Mouse (Mus musculus) R1 (cell line): ENCODE data around the gene Natd1.

ENCODE experiments used
- DNase-seq: peaks from one replicate; pipeline ENCODE4 v3.0.0-alpha.2; 2018; ENCODE audit warnings: low read depth, low spot score

Gene Natd1

DNA sequence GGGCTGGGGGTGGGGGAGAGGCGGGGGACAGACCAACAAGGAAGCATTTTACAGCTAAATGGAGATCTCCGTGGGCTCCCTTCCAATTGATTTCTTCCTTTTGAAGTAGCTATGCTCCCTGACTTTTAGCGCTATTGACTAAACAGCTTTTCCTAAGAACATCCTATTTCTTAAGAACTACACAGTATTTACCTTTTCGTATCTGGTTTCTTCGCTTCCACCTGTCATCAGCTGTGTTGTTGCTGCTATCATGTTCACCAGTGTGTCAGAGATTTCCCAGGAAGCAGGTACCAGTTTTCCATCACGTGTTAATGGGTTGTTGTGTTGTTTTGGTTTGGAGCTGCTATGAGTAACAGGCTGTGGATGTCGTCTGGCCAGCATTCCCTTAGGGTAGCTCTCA, at the start of gene Natd1:
Gene Natd1 (minus strand): TSS at position 260 of the 400 bp plus-strand sequence.
- no peak for DNase-seq

DNA sequence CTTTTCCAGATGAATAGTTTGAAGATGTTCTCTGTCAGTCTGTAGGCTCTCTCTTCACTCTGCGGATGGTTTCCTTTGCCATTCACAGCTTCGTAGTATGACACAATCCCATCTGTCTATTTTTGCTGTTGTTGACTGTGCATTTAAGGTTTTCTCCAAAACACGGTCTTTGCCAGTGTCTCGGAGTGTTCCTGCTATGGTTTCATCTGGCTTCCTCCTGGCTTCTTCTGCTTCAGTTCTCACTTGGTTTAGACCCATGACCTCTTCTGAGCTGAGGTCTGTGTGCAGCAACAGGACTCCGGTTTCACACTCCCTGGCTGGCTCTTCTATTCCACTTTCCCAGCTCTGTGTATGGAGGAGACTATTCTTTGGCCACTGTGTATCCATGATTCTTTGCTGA, 48.2 kb upstream of the Natd1 start:
- DNase-seq = no peak

DNA sequence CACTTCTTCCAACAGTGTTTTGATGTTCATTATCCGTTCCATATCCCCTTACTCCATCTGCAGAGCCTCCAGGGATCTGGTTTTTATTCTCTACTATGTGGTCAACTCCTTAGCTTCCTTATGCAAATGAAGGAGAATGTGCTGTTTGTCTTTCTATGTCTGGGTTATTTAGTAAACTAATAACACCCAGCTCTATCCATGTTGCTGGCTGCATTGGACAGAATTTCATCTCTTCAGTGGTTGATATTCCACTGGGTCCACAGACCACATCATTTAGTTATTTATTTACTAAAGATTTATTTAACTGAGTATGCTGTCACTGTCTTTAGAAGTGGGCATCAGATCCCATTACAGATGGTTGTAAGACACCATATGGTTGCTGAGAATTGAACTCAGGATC, 46.6 kb upstream of the Natd1 start:
- no peak for DNase-seq

DNA sequence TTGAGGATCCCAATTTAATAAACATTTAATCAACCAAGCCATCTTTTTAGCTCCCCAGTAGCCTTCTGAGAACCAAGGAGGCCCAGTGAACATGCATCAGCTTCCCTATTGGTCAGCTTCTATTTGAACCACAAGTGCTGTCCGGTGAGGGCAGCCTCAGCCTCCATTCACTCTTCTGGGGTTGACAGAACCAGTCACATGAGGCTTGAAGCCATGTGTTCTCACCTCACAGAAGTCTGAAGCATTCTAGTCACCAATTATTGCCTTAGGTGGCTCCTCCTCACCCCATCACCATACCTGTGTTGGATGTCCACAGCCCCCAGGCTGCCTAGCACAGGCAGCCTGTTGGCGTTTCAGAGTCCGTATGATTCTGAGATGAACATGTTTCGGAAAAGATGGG, 44.4 kb upstream of the Natd1 start:
- DNase-seq = no peak

DNA sequence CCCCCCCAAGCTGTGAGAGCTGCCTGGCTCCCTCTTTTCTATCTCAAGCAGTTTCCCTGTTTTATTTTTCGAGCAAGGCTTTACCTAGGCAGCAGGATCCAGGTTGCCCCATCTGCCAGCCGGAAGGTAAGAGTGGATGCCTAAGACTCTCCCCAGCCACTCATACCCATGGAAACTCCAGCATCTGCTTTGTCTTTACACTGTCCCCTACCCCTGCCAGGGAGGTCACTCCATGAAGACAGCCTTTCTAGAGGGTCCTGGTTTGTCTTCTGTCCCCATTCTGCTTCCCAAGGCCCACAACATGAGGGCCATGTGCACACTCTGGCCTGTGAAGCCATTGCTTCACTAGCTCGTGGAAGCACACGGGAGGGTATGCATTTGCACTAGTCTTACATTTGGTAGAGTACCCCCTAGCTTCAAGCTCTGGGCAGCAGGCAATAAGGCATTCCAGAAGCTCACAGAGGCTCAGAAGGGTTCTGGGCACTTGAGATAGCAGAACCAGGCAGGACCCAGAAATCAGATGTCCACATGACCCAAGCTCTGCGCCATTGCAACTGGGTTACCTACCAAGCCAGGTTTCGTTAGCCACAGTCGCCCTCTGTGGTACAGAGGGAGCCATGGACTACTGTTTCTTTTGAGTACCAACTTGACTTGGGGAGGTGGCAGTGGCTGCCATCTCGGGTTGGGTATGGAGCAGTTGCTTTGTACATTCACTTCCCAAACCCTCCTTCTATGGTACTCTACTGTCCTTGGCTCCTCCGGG, 41.3 kb upstream of the Natd1 start:
- DNase-seq = no peak

DNA sequence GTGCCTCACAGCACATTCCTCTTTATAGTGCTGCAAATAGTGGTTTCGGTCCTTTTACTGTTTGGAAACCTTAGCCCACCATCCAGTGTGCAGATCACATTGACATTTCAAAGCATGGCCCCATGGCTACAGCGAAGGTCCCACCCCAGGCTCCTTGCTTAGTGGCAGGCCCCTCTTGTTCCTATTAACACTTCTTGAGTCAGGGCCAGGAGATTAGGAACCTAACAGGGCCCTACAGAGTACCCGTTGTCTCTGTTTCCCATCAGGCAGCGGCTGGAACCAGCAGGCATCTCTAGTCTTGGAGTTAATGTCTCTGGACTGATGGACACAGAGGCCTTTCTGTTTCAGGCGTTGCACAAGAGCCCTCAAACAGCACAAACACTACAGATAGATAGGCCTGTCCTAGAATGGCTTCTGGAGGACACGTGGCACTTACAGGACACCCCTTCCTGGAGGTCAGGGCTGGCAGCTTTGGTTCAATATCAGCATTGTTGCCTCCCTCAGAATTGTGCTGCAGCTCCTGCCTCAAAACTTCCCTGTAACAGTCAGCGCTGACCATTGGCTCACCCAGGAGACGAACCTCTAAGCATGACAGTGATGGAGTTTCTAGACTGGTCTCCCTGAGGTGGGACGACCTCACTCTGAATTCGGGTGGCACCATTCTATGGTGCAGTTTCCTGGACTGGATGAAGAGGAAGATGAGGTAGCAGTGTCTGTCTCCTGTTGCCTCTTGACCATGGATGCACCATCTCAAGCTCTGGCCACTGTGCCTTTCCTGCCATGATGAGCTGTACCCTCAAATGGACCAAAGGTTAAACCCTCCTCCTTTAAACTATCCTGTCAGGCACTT, 39.9 kb upstream of the Natd1 start:
- DNase-seq = no peak

DNA sequence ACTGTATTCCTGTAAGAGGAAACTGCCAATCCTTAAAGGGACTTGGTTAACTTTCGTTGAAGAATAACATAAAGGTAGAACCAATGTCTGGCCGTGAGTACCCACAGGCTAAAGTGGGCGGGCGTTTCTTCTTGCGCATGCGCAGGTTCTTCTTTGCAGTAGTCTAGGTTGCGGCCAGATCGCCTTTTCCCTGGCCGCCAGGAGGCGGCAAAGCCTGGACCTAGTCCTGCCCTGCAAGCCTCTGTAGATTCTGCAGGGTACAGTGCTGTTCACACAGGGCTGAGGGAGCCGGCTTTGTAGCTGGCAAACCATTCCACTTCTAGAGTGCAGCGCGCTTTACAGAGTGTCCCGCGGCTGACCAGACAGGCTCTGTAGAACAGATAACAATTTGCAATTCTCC, 39.3 kb upstream of the Natd1 start:
- peak; percentile 94 for DNase-seq

DNA sequence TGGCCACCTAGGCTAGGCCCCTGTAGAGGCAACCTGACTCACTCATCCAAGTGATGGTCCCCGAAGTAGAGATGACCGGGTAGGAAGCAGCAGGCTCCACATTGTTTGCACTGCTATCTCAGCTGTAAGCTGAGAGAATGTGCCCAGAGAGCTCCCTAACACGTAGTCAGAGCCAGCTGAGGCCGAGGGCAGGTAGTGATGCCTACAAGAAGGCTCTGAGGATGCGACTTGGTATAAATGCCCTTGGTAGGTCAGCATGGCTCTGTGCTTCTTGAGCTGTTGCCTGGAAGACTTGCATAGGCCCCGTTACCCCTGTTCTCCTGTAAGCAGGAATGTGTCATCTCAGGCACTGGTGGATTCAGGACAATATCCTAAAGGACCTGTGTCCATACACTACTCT, 38.4 kb upstream of the Natd1 start:
- no peak for DNase-seq

DNA sequence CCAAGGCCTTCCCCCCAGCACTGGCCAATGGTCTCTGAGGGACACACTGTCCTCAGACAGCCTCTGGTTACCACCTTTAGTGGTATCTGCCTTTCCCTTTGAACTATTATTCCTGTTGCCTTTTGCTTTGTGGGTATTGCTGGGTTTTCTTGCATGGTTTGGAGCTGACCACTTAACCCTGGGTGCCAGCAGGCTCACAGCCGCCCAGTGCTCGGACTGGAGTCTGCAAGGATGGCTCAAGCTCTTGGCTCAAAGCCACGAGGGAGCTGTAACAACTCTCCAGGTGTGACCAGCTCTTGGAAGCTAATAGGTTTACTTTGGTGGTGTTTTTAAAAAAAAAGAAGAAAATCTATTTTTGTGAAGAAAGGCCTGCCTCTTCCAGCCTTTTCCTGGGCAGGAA, 37.8 kb upstream of the Natd1 start:
- DNase-seq = no peak

DNA sequence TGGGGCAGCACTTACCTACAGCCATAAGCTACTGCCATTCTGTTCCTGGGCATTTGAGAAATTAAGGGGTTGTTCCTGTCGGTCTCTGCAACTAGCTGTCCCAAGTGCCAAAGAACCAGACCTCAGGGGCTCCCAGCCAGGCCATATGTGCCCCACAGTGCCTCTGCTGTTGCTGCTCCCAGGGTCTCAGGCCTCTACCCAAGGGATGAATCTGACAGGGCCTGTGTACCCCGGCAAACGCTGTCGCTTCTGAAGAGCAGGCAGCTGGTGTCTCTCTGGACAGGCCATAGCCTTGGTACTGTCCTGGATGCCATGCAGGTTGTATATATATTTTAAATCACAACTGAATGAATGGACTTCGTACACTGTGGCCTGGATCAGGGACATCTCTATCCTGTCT, 37.3 kb upstream of the Natd1 start:
- no peak for DNase-seq

DNA sequence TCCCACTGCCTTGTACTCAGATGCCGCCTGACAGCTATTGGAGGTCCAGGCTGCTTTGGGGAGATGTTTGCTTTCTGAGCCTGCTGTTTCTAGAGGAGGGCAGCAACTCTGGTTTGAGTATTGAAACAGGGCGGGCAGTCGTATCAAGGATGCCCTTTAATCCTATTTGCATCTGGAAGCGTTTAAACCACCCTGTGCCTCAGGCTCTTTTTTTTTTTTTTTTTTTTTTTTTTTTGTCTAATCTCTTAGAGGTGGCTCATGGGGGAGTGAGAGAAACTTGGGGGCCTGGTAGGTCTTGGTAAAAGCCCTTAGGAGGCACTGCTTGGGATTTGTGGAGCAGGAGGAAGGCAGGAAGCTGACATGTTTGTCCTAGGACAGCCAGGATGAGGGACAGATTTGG, 30.5 kb upstream of the Natd1 start:
- DNase-seq = no peak

DNA sequence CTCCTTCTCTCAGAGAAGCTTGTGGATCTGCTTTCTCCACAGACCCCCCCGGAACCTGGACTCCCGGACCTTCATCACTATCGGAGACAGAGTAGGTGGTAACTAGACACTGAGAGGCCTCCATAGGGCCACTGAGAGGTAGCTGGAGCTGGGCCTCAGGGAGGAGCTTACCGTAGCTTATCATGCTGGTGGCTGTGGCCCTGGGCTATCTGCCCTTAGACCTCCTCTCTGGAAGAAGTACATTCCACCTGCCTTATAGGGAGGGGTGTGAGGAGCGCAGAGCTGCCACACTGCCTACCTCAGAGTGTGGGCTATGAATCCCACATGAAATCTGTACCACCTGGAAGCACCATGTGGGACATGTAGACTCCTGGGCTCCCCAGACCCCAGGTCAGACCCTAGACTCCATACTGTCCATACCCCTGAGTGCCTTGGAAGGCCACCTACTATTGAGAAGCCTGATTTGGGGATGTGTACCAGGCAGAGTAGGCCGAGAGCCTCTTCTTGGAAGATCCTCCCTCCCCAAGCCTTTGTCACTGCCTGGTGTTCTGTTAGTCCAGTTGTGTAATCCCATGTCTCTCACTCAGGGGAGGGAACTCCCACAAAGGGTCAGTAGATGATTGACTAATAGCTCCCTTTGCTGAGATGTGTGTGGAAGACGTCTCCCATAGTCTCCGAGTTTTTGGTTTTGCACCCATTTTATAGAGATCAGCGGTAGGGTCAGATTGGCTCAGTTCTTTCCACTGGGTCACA, 27.9 kb upstream of the Natd1 start:
- no peak for DNase-seq

DNA sequence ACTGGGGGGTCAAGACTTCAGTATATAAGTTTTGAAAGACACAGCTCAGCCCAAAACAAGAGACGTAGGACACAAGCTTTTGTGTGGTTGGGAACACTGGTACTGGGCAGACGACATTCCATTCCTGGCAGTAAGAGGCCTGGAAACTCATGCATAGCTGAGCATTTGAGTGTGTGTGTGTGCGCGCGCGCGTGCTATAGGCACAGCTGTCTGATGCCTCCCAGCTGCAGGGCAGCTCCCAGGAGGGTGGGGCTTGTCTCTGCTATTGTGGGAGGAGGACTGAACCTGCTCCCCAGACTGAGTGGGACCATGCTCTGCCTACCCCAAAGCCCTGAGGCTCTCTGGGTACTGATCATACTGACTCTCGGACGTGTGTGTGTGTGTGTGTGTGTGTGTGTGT, 26.8 kb upstream of the Natd1 start:
- peak; percentile 85 for DNase-seq

DNA sequence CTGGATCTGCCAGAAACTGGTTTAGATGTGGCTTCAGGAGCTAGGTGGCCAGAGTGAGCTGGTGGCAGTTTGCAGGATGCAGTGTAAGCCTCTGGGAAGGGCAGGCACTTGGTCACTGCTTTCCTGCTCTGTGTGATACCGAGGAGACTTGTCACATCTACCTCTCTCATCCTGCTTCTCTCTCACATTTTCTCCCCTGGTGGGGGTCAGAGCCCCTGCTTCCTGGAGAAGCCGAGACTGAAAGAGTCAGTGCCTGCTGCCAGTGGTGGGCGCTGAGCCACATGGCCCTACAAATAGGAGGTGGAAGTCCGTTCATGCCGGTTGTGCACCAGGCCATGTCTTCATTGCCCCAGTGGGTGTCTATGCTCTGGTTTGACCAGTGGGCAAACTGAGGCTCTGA, 26.0 kb upstream of the Natd1 start:
- no peak for DNase-seq

DNA sequence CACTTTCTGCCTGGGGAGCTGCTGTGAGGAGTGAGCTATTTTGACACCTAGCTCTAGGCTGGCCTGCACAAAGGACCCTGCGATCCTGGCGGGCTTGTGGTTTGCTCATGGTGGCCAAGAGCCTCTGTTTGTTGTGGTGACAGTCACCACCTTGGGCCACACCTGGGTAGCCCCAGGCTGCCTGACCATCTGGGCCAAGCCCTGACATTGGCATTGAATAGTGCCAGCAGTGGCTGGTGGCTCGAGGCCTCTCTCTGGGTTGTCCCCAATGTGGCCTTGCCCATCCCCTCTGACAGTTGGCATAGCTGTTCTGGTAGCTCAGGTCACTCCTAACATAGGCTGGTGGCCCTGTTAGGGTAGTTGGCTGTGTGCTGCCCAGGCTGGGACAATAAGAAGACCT, 24.9 kb upstream of the Natd1 start:
- no peak for DNase-seq

DNA sequence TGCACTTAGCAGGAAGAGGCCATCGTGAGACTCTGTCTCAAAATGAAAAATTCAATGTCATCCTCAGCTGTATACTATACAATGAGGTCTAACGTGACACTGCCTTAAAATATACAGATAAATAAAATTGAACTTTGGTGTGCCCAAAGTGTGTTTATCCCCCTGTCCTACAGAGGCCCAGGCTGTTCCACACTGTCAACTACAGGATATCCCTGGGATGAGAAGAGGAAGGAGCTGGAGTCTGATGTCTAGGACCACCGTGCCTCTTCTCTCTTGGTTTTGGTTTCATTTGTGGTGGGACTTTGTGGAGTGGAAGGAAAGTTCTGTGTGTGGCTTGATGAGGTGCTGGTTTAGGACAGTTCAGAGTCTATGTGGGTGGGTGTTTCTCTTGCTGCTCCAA, 23.1 kb upstream of the Natd1 start:
- DNase-seq = no peak

DNA sequence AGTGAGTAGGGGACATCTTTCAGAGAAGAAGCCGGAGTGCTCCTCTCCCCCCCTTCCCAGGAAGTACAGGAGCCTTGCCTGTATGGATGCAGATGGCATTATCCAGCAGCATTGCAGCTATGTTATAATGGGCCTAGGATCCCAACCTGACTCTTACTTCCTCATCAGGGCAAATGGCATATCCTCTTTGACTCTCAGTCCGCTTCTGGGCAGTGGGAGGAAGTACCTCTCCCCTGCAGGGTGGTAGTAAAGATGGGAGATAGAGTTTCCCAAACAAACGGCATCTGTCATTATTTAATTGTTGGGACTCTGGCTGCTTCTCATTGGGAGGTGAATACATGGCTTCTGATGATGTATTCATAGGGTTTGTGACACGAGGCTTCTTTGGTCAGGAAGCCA, 21.4 kb upstream of the Natd1 start:
- no peak for DNase-seq

DNA sequence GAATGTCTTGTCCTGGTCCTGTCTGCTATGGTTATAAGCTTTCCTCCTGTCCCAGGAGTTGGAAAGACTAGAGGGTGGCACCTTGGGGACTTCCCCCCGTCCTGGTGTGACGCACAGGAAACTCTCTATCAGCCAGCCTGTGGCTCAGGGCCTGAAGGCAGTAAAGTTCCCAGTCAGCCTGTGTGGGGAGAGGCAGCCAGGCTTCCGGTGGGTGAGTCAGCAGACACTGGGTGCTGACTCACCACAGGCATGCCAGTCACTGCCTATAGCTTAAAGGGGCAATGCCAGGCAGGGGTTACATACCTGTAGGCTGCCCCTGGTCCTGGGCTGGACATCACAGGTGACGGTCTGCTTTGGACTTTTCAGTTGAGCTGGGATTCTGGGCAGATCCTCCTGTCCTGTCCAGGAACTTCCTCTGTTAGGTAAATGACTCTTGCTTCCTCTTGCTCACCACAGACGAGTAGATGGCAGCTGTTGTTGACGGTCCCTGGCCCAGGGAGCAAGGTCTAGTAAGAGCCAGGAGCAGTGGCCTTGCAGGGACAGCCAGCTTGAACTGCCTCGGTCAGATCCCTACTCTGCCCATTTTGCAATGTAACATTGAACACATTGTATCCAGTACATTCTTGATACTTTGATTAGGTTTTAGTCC, 20.9 kb upstream of the Natd1 start:
- no peak for DNase-seq

DNA sequence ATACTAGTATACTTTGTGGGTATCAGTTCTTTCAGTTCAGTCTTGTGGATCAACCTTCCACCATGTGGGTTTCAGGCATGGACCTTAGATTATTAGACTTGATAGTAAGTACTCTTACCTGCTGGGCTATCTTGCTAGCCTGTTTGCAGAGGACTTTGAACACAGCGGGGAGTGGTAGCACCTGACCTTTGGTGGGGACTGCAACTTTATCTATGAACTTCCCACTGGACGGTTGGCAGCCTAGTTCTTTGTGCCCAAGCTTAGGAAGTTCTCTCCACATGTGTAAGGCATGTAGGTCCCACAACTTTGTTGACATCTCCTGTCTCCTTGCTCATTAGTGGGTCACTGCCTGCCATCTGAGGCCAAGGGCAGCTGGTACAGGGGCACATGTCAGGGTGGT, 20.2 kb upstream of the Natd1 start:
- DNase-seq = no peak

DNA sequence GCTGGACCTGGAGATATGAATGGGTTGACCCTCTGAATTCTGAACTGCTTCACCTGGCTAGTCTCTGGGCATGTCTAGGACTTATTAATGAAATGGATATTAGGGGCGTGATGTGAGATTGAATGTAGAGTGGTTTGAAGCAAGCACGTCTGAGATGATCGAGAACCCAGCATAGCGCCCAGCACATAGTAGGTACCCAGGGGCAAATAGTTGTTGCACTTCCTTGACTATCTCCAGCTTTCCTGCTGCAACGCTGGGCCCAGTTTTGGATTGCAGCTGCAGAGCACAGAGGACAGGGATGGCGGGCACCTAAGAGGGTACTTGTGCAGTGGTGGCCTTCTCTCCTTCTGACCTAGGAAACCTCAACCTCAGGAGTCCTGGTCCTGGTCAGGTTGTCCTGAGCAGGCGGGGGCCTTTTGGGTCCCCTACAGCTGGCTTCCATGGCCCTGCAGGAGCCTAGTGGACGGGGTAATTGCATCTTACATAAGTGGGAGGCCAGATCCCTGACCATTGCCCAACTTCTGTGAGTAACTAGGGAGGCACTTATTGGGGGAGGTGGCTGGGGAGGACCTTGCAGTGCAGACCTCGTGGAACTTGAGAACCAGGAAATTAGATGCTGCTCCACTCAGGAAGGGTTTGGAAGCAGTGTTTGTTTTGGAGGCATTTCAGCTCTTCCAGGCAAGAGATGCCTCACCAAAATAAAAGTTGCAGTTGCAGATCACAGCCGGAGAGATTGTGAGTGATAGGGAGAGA, 18.8 kb upstream of the Natd1 start:
- DNase-seq = no peak

DNA sequence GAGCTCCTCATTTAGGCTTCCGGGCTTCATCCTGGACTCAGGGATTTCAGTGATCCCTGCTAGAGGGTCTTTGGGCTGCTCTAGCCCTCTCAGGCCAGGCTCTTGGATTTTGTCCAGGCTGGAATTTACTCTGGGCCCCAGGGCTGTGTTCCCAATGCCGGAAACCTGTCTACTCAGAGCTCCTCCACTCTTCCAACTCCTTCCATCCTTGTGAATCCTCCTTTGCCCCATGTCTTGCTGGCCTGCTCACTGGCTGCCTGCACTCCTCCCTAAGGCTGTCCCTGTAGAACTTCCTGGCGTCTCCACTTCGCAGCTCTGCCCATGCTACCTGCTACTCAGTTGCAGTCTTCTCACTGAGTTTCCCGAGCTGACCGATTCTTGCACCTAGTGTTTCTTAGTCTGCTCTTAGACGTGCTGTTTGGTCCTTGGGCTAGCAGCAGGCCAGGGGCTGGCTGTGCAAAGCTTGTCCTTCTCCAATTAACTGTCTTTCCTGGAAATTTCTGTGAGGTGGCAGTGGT, 18.0 kb upstream of the Natd1 start:
- no peak for DNase-seq
